In genomic region chr9:102834742-102835591, GRCm38 (mm10) we compare ENCODE assay signal across 8 mouse cellular contexts. TPM values are rescaled to one million over a fixed set of nuclear protein-coding genes. Genes with fewer than 3 reads are reported as not detected.
DNase-seq lines count a peak whose midpoint lies in the region; ATAC-seq and TF ChIP-seq lines count a peak whose summit lies in the region.

Ryk (plus strand) TSS chr9:102834917.

- peak; percentile 81 for TF ChIP-seq POLR2A in olfactory bulb, adult 2 months (IDR thresholded peaks at IDR 0.05; ENCODE audit: insufficient read depth, low read depth, low read length)

- H3K27ac ChIP-seq in ES-E14 (ENCODE audit: insufficient read depth, low read depth, low read length, poor library complexity, severe bottlenecking) = no peak within 1 kb of the TSS
- peak within 1 kb of the TSS; percentile 90 for H3K27ac ChIP-seq in forebrain, embryonic 14.5 days (ENCODE audit: low read depth, low read length)
- H3K27ac ChIP-seq in heart, postnatal 0 days (ENCODE audit: low read depth) = peak within 1 kb of the TSS; percentile 87
- peak within 1 kb of the TSS; percentile 59 for H3K27ac ChIP-seq in liver, embryonic 15.5 days (replicated peaks)
- H3K27ac ChIP-seq in olfactory bulb, adult 2 months (ENCODE audit: insufficient read depth, low read depth, low read length) = peak within 1 kb of the TSS; percentile 87

- peak; percentile 89 for ATAC-seq in forebrain, embryonic 14.5 days
- peak; percentile 88 for ATAC-seq in heart, postnatal 0 days (ENCODE audit: insufficient read depth, low read depth)
- peak; percentile 87 for ATAC-seq in liver, embryonic 15.5 days (ENCODE audit: insufficient read depth)

- in situ Hi-C loops in ES-E14 (cut with MboI; ENCODE audit: low sequenced_read_pairs in 2 of 2, unreplicated experiment in 2 of 2) = no loop called here

- H3K27me3 ChIP-seq in forebrain, embryonic 14.5 days (replicated peaks; ENCODE audit: control insufficient read depth, insufficient read depth, low read length) = no peaks in the 10 kb centered on the region
- no peaks in the 10 kb centered on the region for H3K27me3 ChIP-seq in heart, postnatal 0 days (ENCODE audit: control insufficient read depth, insufficient read depth, low read length)
- peaks cover 17% of the 10 kb centered on the region for H3K27me3 ChIP-seq in liver, embryonic 15.5 days

- under 1% methylated on average over 87 of the region's 119 CpGs for WGBS in forebrain, embryonic 14.5 days
- under 1% methylated on average over 85 of the region's 119 CpGs for WGBS in heart, postnatal 0 days
- under 1% methylated on average over 104 of the region's 119 CpGs for WGBS in liver, embryonic 15.5 days (ENCODE audit: insufficient replicate concordance)
- 14% methylated on average over 119 of the region's 119 CpGs for WGBS in olfactory bulb, adult 2 months

- TF ChIP-seq CTCF in heart, postnatal 0 days (IDR thresholded peaks at IDR 0.05; ENCODE audit: low read depth) = no peak
- TF ChIP-seq CTCF in olfactory bulb, adult 2 months (IDR thresholded peaks at IDR 0.05; ENCODE audit: insufficient read depth, low read depth, low read length) = no peak

- H3K36me3 ChIP-seq in ES-E14 (ENCODE audit: control insufficient read depth, insufficient read depth, low read length, poor library complexity, severe bottlenecking) = no peaks in the 10 kb centered on the region
- H3K36me3 ChIP-seq in forebrain, embryonic 14.5 days (ENCODE audit: control insufficient read depth, insufficient read depth, low read length) = no peaks in the 10 kb centered on the region
- H3K36me3 ChIP-seq in heart, postnatal 0 days (replicated peaks; ENCODE audit: control insufficient read depth, insufficient read depth, low read length) = no peaks in the 10 kb centered on the region
- H3K36me3 ChIP-seq in liver, embryonic 15.5 days (replicated peaks) = no peaks in the 10 kb centered on the region

- H3K4me1 ChIP-seq in ES-E14 (ENCODE audit: control insufficient read depth in 2 of 2, insufficient read depth in 2 of 2, low read length in 2 of 2, poor library complexity in 1 of 2) = peaks cover 0 to 9% of the 10 kb centered on the region in 2 experiments; a peak in 1 of 4 replicates
- peaks cover 22% of the 10 kb centered on the region for H3K4me1 ChIP-seq in forebrain, embryonic 14.5 days (ENCODE audit: control insufficient read depth, insufficient read depth, low read length)
- H3K4me1 ChIP-seq in heart, postnatal 0 days (ENCODE audit: control insufficient read depth, insufficient read depth) = peaks cover 10% of the 10 kb centered on the region
- H3K4me1 ChIP-seq in liver, embryonic 15.5 days (replicated peaks) = peaks cover 30% of the 10 kb centered on the region
- peaks cover 8% of the 10 kb centered on the region for H3K4me1 ChIP-seq in olfactory bulb, adult 2 months (ENCODE audit: control insufficient read depth, insufficient read depth, low read length)

- TF ChIP-seq EP300 in heart, postnatal 0 days (IDR thresholded peaks at IDR 0.05; ENCODE audit: low read depth) = no peak

- peak within 1 kb of the TSS; percentile 75 for H3K4me2 ChIP-seq in forebrain, embryonic 14.5 days (ENCODE audit: low read length)
- H3K4me2 ChIP-seq in heart, postnatal 0 days (ENCODE audit: low read depth, low read length) = peak within 1 kb of the TSS; percentile 91
- H3K4me2 ChIP-seq in liver, embryonic 15.5 days = peak within 1 kb of the TSS; percentile 81

- DNase-seq in ES-E14 (ENCODE audit: low read depth, low spot score) = peak; percentile 45
- DNase-seq in c-Kit-positive CD71-positive TER-119-positive erythroid progenitor cells, embryonic 14.5 days (ENCODE audit: low spot score) = peak; percentile 70
- DNase-seq in forebrain, embryonic 14.5 days (ENCODE audit: low spot score) = peak; percentile 85
- DNase-seq in heart, postnatal 0 days (ENCODE audit: low spot score) = peak; percentile 75
- peak; percentile 73 to 87 for DNase-seq in kidney, postnatal 36 days
- DNase-seq in testis, postnatal 14 days (ENCODE audit: low spot score) = peak; percentile 82

- no peaks in the 10 kb centered on the region for H3K9me3 ChIP-seq in ES-E14 (ENCODE audit: control insufficient read depth, insufficient read depth, low read depth, low read length)
- H3K9me3 ChIP-seq in forebrain, embryonic 14.5 days (replicated peaks; ENCODE audit: control insufficient read depth, low read length) = no peaks in the 10 kb centered on the region
- H3K9me3 ChIP-seq in heart, postnatal 0 days (replicated peaks; ENCODE audit: control insufficient read depth, low read length) = no peaks in the 10 kb centered on the region
- no peaks in the 10 kb centered on the region for H3K9me3 ChIP-seq in liver, embryonic 15.5 days (replicated peaks)

- peak within 1 kb of the TSS; percentile 88 for H3K9ac ChIP-seq in ES-E14 (ENCODE audit: insufficient read depth, low read depth, low read length, poor library complexity, severe bottlenecking)
- peak within 1 kb of the TSS; percentile 97 for H3K9ac ChIP-seq in forebrain, embryonic 14.5 days (ENCODE audit: low read length)
- H3K9ac ChIP-seq in heart, postnatal 0 days (replicated peaks; ENCODE audit: low read depth, low read length) = peak within 1 kb of the TSS; percentile 98
- peak within 1 kb of the TSS; percentile 70 for H3K9ac ChIP-seq in liver, embryonic 15.5 days

- H3K4me3 ChIP-seq in ES-E14 (ENCODE audit: insufficient read depth in 1 of 2, low read depth in 1 of 2, low read length in 2 of 2, poor library complexity in 1 of 2, severe bottlenecking in 1 of 2) = peak within 1 kb of the TSS; percentile 91 to 93
- H3K4me3 ChIP-seq in forebrain, embryonic 14.5 days (ENCODE audit: low read depth, low read length) = peak within 1 kb of the TSS; percentile 92
- peak within 1 kb of the TSS; percentile 96 for H3K4me3 ChIP-seq in heart, postnatal 0 days (ENCODE audit: low read depth, low read length)
- peak within 1 kb of the TSS; percentile 77 for H3K4me3 ChIP-seq in liver, embryonic 15.5 days (replicated peaks)
- peak within 1 kb of the TSS; percentile 97 for H3K4me3 ChIP-seq in olfactory bulb, adult 2 months (ENCODE audit: insufficient read depth, low read depth, low read length)

TF ChIP-seq in ES-E14, 5 proteins besides CTCF, POLR2A, EP300 and RAD21:
- TF ChIP-seq MAFK (IDR thresholded peaks at IDR 0.05; ENCODE audit: insufficient read depth, low read depth, low read length) (no peak), HCFC1 (IDR thresholded peaks at IDR 0.05; ENCODE audit: borderline replicate concordance, insufficient read depth, low read length) (peak; percentile 17; the same call in 1 of the 2 replicates), ZNF384 (IDR thresholded peaks at IDR 0.05; ENCODE audit: low read depth, low read length) (no peak), CHD2 (IDR thresholded peaks at IDR 0.05; ENCODE audit: low read depth, low read length) (no peak)

RNA-seq across cellular contexts. Expression of gene Ryk, which starts in this region (rescaled TPM):
- total RNA-seq in ES-E14 (2012; rRNA removed) = 72.0 and 72.3 TPM in 2 replicates
- 16.8 and 17.5 TPM in 2 replicates for polyA plus RNA-seq in forebrain, embryonic 14.5 days (2014; fragmentation: Nextera tagmentation; extraction: Ambion mirVana)
- total RNA-seq in heart, postnatal 0 days (2014; rRNA removed; ENCODE audit: low replicate concordance) = 60.2 and 66.1 TPM in 2 replicates
- polyA plus RNA-seq in heart, postnatal 0 days (2015; fragmentation: Nextera tagmentation; extraction: Ambion mirVana) = 8.2 and 8.8 TPM in 2 replicates
- polyA plus RNA-seq in liver, embryonic 15.5 days (2015; fragmentation: Nextera tagmentation; extraction: Ambion mirVana) = 3.8 and 4.9 TPM in 2 replicates
- not detected in 2 replicates for polyA plus RNA-seq in olfactory bulb, adult 2 months (2012; ENCODE audit: insufficient read depth, insufficient read length, low replicate concordance, missing spikeins)
